Mouse (Mus musculus): ENCODE measurements around the gene Sh3rf3. TPM values are rescaled to one million over a fixed set of nuclear protein-coding genes. Genes with fewer than 3 reads are reported as not detected.

Sh3rf3 gene
- polyA plus RNA-seq, 1 experiment from 2014 or later = 1.9 TPM

DNA sequence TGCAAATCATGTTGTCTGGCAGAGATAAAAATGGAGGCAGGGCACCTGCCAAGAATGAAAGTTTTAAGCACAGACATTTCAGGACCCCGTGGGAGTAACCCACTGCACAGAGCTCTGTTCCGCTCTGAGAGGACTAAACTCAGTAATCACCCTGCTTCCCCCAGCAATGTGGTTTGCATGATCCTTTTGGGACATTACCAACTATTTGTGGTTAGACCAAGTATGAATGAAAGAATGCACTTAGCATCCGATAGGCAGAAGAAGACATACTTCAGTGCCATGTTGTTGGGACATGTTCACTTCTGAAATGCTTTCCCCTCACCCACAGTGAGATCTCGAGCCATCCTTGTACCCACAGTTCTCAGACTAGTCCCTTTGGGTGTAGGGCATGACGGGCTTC is 24.3 kb downstream of the Sh3rf3 start:
- Histone ChIP-seq H3K4me3 (ENCODE audit: low read length) (no peak overlapping the region), H3K4me1 (ENCODE audit: control insufficient read depth, insufficient read depth, low read length) (no peaks in the 10 kb centered on the region), H3K9ac (ENCODE audit: low read depth, low read length) (no peak overlapping the region), H3K27me3 (ENCODE audit: control insufficient read depth, insufficient read depth, low read length) (no peaks in the 10 kb centered on the region), H3K9me3 (ENCODE audit: control insufficient read depth, low read length) (no peaks in the 10 kb centered on the region), H3K36me3 (ENCODE audit: control insufficient read depth, insufficient read depth, low read length) (no peaks in the 10 kb centered on the region), H3K27ac (ENCODE audit: low read depth, low read length) (no peak overlapping the region), H3K4me2 (replicated peaks; ENCODE audit: low read depth, low read length) (no peak overlapping the region)
- 88% methylated on average over 5 of the region's 5 CpGs for WGBS
- no peak for ATAC-seq (ENCODE audit: low FRiP score, low TSS enrichment)

DNA sequence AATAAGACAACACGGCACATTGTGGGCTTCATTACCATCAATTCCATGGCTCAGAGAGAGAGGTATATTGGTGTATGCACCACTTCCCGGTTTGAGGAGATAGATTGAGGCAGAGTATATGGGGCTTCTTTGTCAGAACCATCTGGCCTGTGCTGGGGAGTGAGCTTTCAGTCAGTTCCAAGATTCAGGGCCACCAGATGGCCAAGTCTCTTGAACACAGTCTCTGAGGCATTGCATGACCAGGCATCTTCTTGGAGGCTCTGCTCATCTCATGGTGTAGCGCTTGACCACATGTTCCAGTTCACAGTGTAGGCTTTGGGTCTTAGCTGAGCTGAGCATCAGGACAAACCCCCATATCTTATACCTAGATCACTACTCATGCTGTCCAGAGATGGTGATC is 28.8 kb downstream of the Sh3rf3 start:
- WGBS = 82% methylated on average over 3 of the region's 3 CpGs
- Histone ChIP-seq H3K4me3 (ENCODE audit: low read length) (no peak overlapping the region), H3K4me2 (replicated peaks; ENCODE audit: low read depth, low read length) (no peak overlapping the region), H3K9ac (ENCODE audit: low read depth, low read length) (no peak overlapping the region), H3K27ac (ENCODE audit: low read depth, low read length) (no peak overlapping the region), H3K36me3 (ENCODE audit: control insufficient read depth, insufficient read depth, low read length) (no peaks in the 10 kb centered on the region), H3K27me3 (ENCODE audit: control insufficient read depth, insufficient read depth, low read length) (no peaks in the 10 kb centered on the region), H3K9me3 (ENCODE audit: control insufficient read depth, low read length) (no peaks in the 10 kb centered on the region), H3K4me1 (ENCODE audit: control insufficient read depth, insufficient read depth, low read length) (no peaks in the 10 kb centered on the region)
- ATAC-seq (ENCODE audit: low FRiP score, low TSS enrichment) = no peak

GRCm38 (mm10) chr10:58843100-58843499 is 29.9 kb downstream of the Sh3rf3 start:
- H3K4me3 ChIP-seq (ENCODE audit: low read length) = no peak overlapping the region
- H3K9me3 ChIP-seq (ENCODE audit: control insufficient read depth, low read length) = no peaks in the 10 kb centered on the region
- no peak overlapping the region for H3K9ac ChIP-seq (ENCODE audit: low read depth, low read length)
- no peak overlapping the region for H3K27ac ChIP-seq (ENCODE audit: low read depth, low read length)
- H3K4me2 ChIP-seq (replicated peaks; ENCODE audit: low read depth, low read length) = no peak overlapping the region
- no peak for ATAC-seq (ENCODE audit: low FRiP score, low TSS enrichment)
- H3K27me3 ChIP-seq (ENCODE audit: control insufficient read depth, insufficient read depth, low read length) = no peaks in the 10 kb centered on the region
- WGBS = 92% methylated on average over 8 of the region's 8 CpGs
- no peaks in the 10 kb centered on the region for H3K36me3 ChIP-seq (ENCODE audit: control insufficient read depth, insufficient read depth, low read length)
- no peaks in the 10 kb centered on the region for H3K4me1 ChIP-seq (ENCODE audit: control insufficient read depth, insufficient read depth, low read length)

DNA sequence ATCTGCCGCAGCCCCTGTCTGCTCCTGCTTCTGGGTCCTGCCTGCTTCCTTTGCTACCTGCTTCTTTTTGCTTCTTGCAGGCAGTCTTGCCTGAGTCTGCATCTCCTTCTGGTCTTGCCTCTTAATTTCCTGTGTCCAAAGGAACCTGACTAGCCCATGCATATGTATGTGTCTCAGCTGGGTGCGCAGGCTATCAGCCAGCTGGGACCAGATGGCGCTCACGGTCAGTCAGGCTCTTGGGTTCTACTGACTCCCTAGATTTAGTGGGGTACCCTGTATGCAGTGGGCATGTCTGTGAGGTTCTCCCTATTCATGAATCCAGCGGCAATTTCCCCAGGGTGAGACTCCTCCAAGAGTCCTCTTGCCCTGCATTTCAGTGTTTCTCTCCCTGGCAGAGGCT is 35.0 kb downstream of the Sh3rf3 start:
- no peak overlapping the region for H3K9ac ChIP-seq (ENCODE audit: low read depth, low read length)
- H3K4me1 ChIP-seq (ENCODE audit: control insufficient read depth, insufficient read depth, low read length) = no peaks in the 10 kb centered on the region
- no peak overlapping the region for H3K27ac ChIP-seq (ENCODE audit: low read depth, low read length)
- H3K9me3 ChIP-seq (ENCODE audit: control insufficient read depth, low read length) = no peaks in the 10 kb centered on the region
- H3K4me2 ChIP-seq (replicated peaks; ENCODE audit: low read depth, low read length) = no peak overlapping the region
- H3K36me3 ChIP-seq (ENCODE audit: control insufficient read depth, insufficient read depth, low read length) = no peaks in the 10 kb centered on the region
- no peaks in the 10 kb centered on the region for H3K27me3 ChIP-seq (ENCODE audit: control insufficient read depth, insufficient read depth, low read length)
- ATAC-seq (ENCODE audit: low FRiP score, low TSS enrichment) = no peak
- no peak overlapping the region for H3K4me3 ChIP-seq (ENCODE audit: low read length)
- 72% methylated on average over 5 of the region's 5 CpGs for WGBS

- no peaks in the 10 kb centered on the region for H3K27me3 ChIP-seq (ENCODE audit: control insufficient read depth, insufficient read depth, low read length)
- H3K9ac ChIP-seq (ENCODE audit: low read depth, low read length) = no peak overlapping the region
- H3K4me2 ChIP-seq (replicated peaks; ENCODE audit: low read depth, low read length) = no peak overlapping the region
- H3K9me3 ChIP-seq (ENCODE audit: control insufficient read depth, low read length) = no peaks in the 10 kb centered on the region
- no peaks in the 10 kb centered on the region for H3K4me1 ChIP-seq (ENCODE audit: control insufficient read depth, insufficient read depth, low read length)
- H3K27ac ChIP-seq (ENCODE audit: low read depth, low read length) = no peak overlapping the region
- 83% methylated on average over 6 of the region's 6 CpGs for WGBS
- ATAC-seq (ENCODE audit: low FRiP score, low TSS enrichment) = no peak
- H3K36me3 ChIP-seq (ENCODE audit: control insufficient read depth, insufficient read depth, low read length) = no peaks in the 10 kb centered on the region
- H3K4me3 ChIP-seq (ENCODE audit: low read length) = no peak overlapping the region
Measured at GRCm38 (mm10) chr10:58848536-58848935, 35.4 kb downstream of the Sh3rf3 start.

DNA sequence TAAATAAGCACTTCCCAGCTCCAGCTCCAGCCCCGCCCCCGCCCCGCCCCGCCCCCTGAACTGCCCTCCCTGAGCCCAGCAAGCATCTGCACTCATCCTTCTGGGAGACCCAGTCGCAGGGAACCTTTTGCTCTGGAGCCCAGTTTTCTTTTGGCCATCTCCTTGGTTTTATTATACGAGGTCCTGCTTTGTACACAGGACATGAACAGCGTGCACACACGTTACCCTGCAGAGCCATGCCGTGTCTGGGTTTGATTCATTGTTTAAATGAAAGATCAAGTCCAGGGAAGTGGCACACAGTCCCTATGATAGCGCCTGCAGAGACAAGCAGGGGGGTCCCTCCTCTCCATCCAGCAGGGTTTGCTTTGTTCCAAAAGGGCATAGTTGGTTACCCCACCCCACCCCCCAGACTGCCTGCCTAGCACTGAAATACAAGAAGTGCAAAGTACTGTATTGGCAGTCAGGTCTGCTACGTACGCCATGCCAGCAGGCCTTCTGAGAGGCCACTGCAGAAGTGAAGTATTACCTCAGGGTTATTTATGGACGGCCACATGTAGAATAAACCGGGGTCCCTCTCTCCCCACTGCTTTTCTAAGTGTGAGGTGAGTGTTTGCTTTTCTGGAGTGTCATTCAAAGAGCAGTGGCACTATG is 41.5 kb downstream of the Sh3rf3 start:
- no peak for ATAC-seq (ENCODE audit: low FRiP score, low TSS enrichment)
- no peak overlapping the region for H3K9ac ChIP-seq (ENCODE audit: low read depth, low read length)
- H3K4me2 ChIP-seq (replicated peaks; ENCODE audit: low read depth, low read length) = no peak overlapping the region
- no peak overlapping the region for H3K4me3 ChIP-seq (ENCODE audit: low read length)
- no peaks in the 10 kb centered on the region for H3K4me1 ChIP-seq (ENCODE audit: control insufficient read depth, insufficient read depth, low read length)
- WGBS = 12% methylated on average over 14 of the region's 14 CpGs
- no peaks in the 10 kb centered on the region for H3K9me3 ChIP-seq (ENCODE audit: control insufficient read depth, low read length)
- no peak overlapping the region for H3K27ac ChIP-seq (ENCODE audit: low read depth, low read length)
- H3K36me3 ChIP-seq (ENCODE audit: control insufficient read depth, insufficient read depth, low read length) = no peaks in the 10 kb centered on the region
- no peaks in the 10 kb centered on the region for H3K27me3 ChIP-seq (ENCODE audit: control insufficient read depth, insufficient read depth, low read length)

- H3K4me2 ChIP-seq (replicated peaks; ENCODE audit: low read depth, low read length) = no peak overlapping the region
- no peak overlapping the region for H3K9ac ChIP-seq (ENCODE audit: low read depth, low read length)
- no peak for ATAC-seq (ENCODE audit: low FRiP score, low TSS enrichment)
Measured at GRCm38 (mm10) chr10:58855199-58855751, 42.1 kb downstream of the Sh3rf3 start.

DNA sequence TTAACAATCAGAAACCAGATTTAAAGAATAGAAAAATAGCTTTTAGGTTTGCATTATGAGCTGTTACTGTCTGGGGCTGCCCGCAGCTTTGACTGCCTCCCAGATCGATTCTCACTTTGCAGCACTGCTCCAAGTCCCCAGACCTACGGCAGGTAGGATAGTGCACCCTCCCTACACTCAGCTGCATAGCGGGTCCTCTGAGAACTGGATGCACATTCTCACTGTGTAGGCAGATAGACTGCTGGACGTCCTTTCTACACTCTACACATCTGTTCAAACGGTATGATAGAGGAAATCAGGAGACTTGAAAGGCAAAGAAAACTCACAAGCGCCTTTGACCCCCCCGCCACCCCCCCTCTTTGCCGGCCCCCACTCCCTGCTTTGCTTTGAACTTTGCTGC is 42.7 kb downstream of the Sh3rf3 start:
- ATAC-seq (ENCODE audit: low FRiP score, low TSS enrichment) = no peak
- no peak overlapping the region for H3K27ac ChIP-seq (ENCODE audit: low read depth, low read length)
- no peak overlapping the region for H3K4me2 ChIP-seq (replicated peaks; ENCODE audit: low read depth, low read length)
- H3K9me3 ChIP-seq (ENCODE audit: control insufficient read depth, low read length) = no peaks in the 10 kb centered on the region
- H3K27me3 ChIP-seq (ENCODE audit: control insufficient read depth, insufficient read depth, low read length) = no peaks in the 10 kb centered on the region
- WGBS = 66% methylated on average over 9 of the region's 9 CpGs
- no peaks in the 10 kb centered on the region for H3K36me3 ChIP-seq (ENCODE audit: control insufficient read depth, insufficient read depth, low read length)
- H3K9ac ChIP-seq (ENCODE audit: low read depth, low read length) = no peak overlapping the region
- no peaks in the 10 kb centered on the region for H3K4me1 ChIP-seq (ENCODE audit: control insufficient read depth, insufficient read depth, low read length)
- no peak overlapping the region for H3K4me3 ChIP-seq (ENCODE audit: low read length)

More at GRCm38 (mm10) chr10:58855199-58855751, 42.1 kb downstream of the Sh3rf3 start:
- H3K27me3 ChIP-seq (ENCODE audit: control insufficient read depth, insufficient read depth, low read length) = no peaks in the 10 kb centered on the region
- WGBS = 32% methylated on average over 5 of the region's 5 CpGs
- H3K4me1 ChIP-seq (ENCODE audit: control insufficient read depth, insufficient read depth, low read length) = no peaks in the 10 kb centered on the region
- no peak overlapping the region for H3K4me3 ChIP-seq (ENCODE audit: low read length)
- H3K9me3 ChIP-seq (ENCODE audit: control insufficient read depth, low read length) = no peaks in the 10 kb centered on the region
- no peaks in the 10 kb centered on the region for H3K36me3 ChIP-seq (ENCODE audit: control insufficient read depth, insufficient read depth, low read length)
- no peak overlapping the region for H3K27ac ChIP-seq (ENCODE audit: low read depth, low read length)

DNA sequence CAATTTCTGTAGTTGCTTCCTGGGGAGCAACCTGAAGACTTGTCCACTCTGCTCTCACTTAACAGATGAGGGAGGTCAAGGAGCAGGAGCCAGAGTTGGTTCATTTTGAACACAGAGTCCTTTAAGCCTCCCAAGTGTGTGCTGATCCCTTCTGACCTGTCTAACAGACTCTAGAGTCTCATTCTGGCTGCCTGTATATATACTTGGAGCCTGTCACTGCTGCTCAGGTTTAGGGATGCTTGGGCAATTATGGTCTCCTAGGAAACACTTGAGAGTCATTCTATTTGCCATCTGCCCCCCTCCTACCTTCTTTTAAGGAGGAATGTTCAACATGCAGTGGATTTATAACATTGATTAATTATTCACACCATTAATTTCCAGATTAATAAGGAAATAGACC is 43.6 kb downstream of the Sh3rf3 start:
- Histone ChIP-seq H3K27me3 (ENCODE audit: control insufficient read depth, insufficient read depth, low read length) (no peaks in the 10 kb centered on the region), H3K9ac (ENCODE audit: low read depth, low read length) (no peak overlapping the region), H3K4me3 (ENCODE audit: low read length) (no peak overlapping the region), H3K9me3 (ENCODE audit: control insufficient read depth, low read length) (no peaks in the 10 kb centered on the region), H3K27ac (ENCODE audit: low read depth, low read length) (no peak overlapping the region), H3K36me3 (ENCODE audit: control insufficient read depth, insufficient read depth, low read length) (no peaks in the 10 kb centered on the region), H3K4me1 (ENCODE audit: control insufficient read depth, insufficient read depth, low read length) (no peaks in the 10 kb centered on the region), H3K4me2 (replicated peaks; ENCODE audit: low read depth, low read length) (no peak overlapping the region)
- no peak for ATAC-seq (ENCODE audit: low FRiP score, low TSS enrichment)

All from kidney, embryonic 14.5 days (tissue).